Mouse (Mus musculus): ENCODE results near the gene Btd. TPM values are rescaled to one million over a fixed set of nuclear protein-coding genes. Genes with fewer than 3 reads are reported as not detected.
"Not testable (repeated sequence)": the region's sequence is repeated elsewhere in the genome, so short reads cannot be mapped to it uniquely, and the experiment has no call there.

Btd gene
- total RNA-seq (2021) = 1 to 10 TPM; 9.5 to 10.0 TPM

GRCm38 (mm10) chr14:31640890-31641505 is at the start of gene Btd, which contains the start of gene Hacl1:
Btd (plus strand) TSS chr14:31641028.
Hacl1 (minus strand) TSS chr14:31641286.
- peak; percentile 80 for DNase-seq
- intact Hi-C loops (cut with DNase I) = no loop called here

- intact Hi-C loops (cut with DNase I) = no loop called here
- no peak for DNase-seq
Observed at GRCm38 (mm10) chr14:31591243-31591642, 49.6 kb upstream of the Btd start, which contains the start of gene Colq. Colq (minus strand) TSS chr14:31591343.

- DNase-seq = no peak
- intact Hi-C loops (cut with DNase I) = no loop called here
Observed at GRCm38 (mm10) chr14:31593036-31593435, 47.8 kb upstream of the Btd start.

GRCm38 (mm10) chr14:31594693-31595092 is 46.1 kb upstream of the Btd start:
- intact Hi-C loops (cut with DNase I) = no loop called here
- no peak for DNase-seq

- DNase-seq = no peak
Observed at GRCm38 (mm10) chr14:31596408-31596807, 44.4 kb upstream of the Btd start.

GRCm38 (mm10) chr14:31597446-31597845 is 43.4 kb upstream of the Btd start:
- intact Hi-C loops (cut with DNase I) = no loop called here
- no peak for DNase-seq

More at GRCm38 (mm10) chr14:31596408-31596807, 44.4 kb upstream of the Btd start:
- intact Hi-C loops (cut with DNase I) = no loop called here

GRCm38 (mm10) chr14:31601908-31602615 is 38.8 kb upstream of the Btd start:
- intact Hi-C loops (cut with DNase I) = loop anchor here (10.0 kb wide), 1 partner anchor 107 kb away; the partner anchor contains the start of genes Eaf1 and Mettl6
- DNase-seq = no peak

GRCm38 (mm10) chr14:31602616-31602979 is 38.2 kb upstream of the Btd start:
- not testable (repeated sequence) for DNase-seq
- intact Hi-C loops (cut with DNase I) = loop anchor here (10.0 kb wide), 1 partner anchor 108 kb away; the partner anchor contains the start of genes Eaf1 and Mettl6

GRCm38 (mm10) chr14:31604916-31605315 is 35.9 kb upstream of the Btd start:
- intact Hi-C loops (cut with DNase I) = loop anchor here (10.0 kb wide), 1 partner anchor 110 kb away; the partner anchor contains the start of genes Eaf1 and Mettl6
- peak; percentile 21 for DNase-seq

GRCm38 (mm10) chr14:31605514-31605913 is 35.3 kb upstream of the Btd start:
- no peak for DNase-seq

GRCm38 (mm10) chr14:31611986-31612385 is 28.8 kb upstream of the Btd start:
- DNase-seq = no peak
- intact Hi-C loops (cut with DNase I) = no loop called here

More at GRCm38 (mm10) chr14:31605514-31605913, 35.3 kb upstream of the Btd start:
- intact Hi-C loops (cut with DNase I) = loop anchor here (10.0 kb wide), 1 partner anchor 111 kb away; the partner anchor contains the start of genes Eaf1 and Mettl6

- no peak for DNase-seq
- intact Hi-C loops (cut with DNase I) = no loop called here
Observed at GRCm38 (mm10) chr14:31613671-31614070, 27.2 kb upstream of the Btd start.

- intact Hi-C loops (cut with DNase I) = no loop called here
- DNase-seq = no peak
Observed at GRCm38 (mm10) chr14:31617204-31617603, 23.6 kb upstream of the Btd start.

- DNase-seq = no peak
- intact Hi-C loops (cut with DNase I) = no loop called here
Observed at GRCm38 (mm10) chr14:31617997-31618396, 22.8 kb upstream of the Btd start.

GRCm38 (mm10) chr14:31620591-31621223 is 20.1 kb upstream of the Btd start:
- no peak for DNase-seq
- intact Hi-C loops (cut with DNase I) = no loop called here

- intact Hi-C loops (cut with DNase I) = no loop called here
- no peak for DNase-seq
Observed at GRCm38 (mm10) chr14:31622748-31623147, 18.1 kb upstream of the Btd start.

GRCm38 (mm10) chr14:31630677-31631076 is 10.2 kb upstream of the Btd start:
- no peak for DNase-seq
- intact Hi-C loops (cut with DNase I) = no loop called here

GRCm38 (mm10) chr14:31640346-31640889 is 410 bp upstream of the Btd start, which contains the start of gene Gm49387:
Gm49387 (minus strand) TSS chr14:31640878.
- intact Hi-C loops (cut with DNase I) = no loop called here
- DNase-seq = peak; percentile 41

GRCm38 (mm10) chr14:31641506-31642155 is 803 bp downstream of the Btd start:
- DNase-seq = no peak
- intact Hi-C loops (cut with DNase I) = no loop called here

- no peak for DNase-seq
- intact Hi-C loops (cut with DNase I) = no loop called here
Observed at GRCm38 (mm10) chr14:31644183-31644830, 3.5 kb downstream of the Btd start.
